Mouse (Mus musculus) ES-Bruce4 (cell line): ENCODE measurements at regions not wholly inside any gene's neighbourhood (a gene's known extent, or its start where the extent isn't known, plus 50 kb on each side); places are given as distances from the start of the nearest gene placed in this dataset.

Experiments
- H3K27ac ChIP-seq: 2 replicates; pipeline ENCODE4 v1.5.1; 2012; ENCODE audit warnings: low read length, inconsistent platforms; ENCODE audit not compliant: insufficient read depth
- H3K27me3 ChIP-seq: 2 replicates; pipeline ENCODE4 v1.6.1; 2012; ENCODE audit warnings: mild to moderate bottlenecking, low read length, inconsistent platforms; ENCODE audit not compliant: control insufficient read depth, poor library complexity, insufficient read depth, severe bottlenecking
- H3K36me3 ChIP-seq: 2 replicates; pipeline ENCODE4 v1.6.1; 2012; ENCODE audit warnings: inconsistent platforms, mild to moderate bottlenecking, low read length, moderate library complexity; ENCODE audit not compliant: control insufficient read depth, poor library complexity, insufficient read depth, severe bottlenecking
- H3K4me1 ChIP-seq: one replicate; pipeline ENCODE4 v1.8.1; 2011; ENCODE audit warnings: low read length; ENCODE audit not compliant: control insufficient read depth, insufficient read depth
- H3K4me3 ChIP-seq: 2 replicates; pipeline ENCODE4 v1.5.1; 2011; ENCODE audit warnings: low read depth, mild to moderate bottlenecking, low read length
- H3K9ac ChIP-seq: 2 replicates; pipeline ENCODE4 v1.6.1; 2012; ENCODE audit warnings: low read depth, mild to moderate bottlenecking, inconsistent platforms; ENCODE audit not compliant: poor library complexity, severe bottlenecking
- H3K9me3 ChIP-seq: replicated peaks from 2 replicates; pipeline ENCODE4 v1.6.1; 2012; ENCODE audit warnings: mild to moderate bottlenecking, low read length, inconsistent platforms; ENCODE audit not compliant: control insufficient read depth, poor library complexity, insufficient read depth, severe bottlenecking
- CTCF ChIP-seq: IDR thresholded peaks from one replicate; pipeline ENCODE4 v1.8.1; 2011; ENCODE audit warnings: low read depth, low read length
- EP300 ChIP-seq: IDR thresholded peaks from 2 replicates; pipeline ENCODE4 v1.6.1; 2011; ENCODE audit warnings: low read depth, low read length; ENCODE audit not compliant: insufficient read depth
- POLR2A ChIP-seq: IDR thresholded peaks from one replicate; pipeline ENCODE4 v1.8.1; 2011; ENCODE audit warnings: low read length; ENCODE audit not compliant: insufficient read depth

DNA sequence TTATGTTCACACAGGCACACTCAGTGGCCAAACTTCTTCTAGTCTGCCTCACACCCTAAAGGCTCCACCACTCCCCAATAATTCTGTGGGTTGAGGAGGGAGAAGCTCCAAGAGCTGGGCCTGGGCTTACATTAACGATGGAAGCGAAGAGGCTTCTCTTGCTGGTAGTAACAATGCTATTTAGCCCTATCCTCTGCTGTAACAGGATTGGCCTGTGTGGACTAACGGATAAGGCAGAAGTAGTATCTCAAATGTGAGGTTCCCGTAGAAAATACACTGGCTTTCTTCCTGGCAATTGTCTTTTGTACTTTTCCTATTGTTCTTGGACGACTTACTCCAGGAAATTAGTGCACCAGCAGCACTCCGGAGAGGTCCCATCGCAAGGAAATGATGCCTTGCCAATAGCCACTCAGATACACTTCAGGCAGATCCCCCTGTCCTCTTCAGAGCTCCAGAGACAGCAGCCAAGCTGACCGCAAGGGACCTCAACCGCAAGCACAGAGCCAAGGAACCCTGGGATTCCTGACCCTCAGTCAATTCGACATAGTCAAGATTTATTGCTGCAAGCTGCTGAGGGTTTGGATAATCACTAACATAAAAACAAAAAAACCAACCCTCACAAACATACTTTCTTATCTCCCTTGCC, 96.2 kb upstream of the Bank1 start:
- no peak for TF ChIP-seq POLR2A
- no peak for TF ChIP-seq CTCF
- TF ChIP-seq EP300: no peak
- H3K4me3 ChIP-seq: no peak overlapping the region
- no peak overlapping the region for H3K9ac ChIP-seq
- no peaks in the 10 kb centered on the region for H3K27me3 ChIP-seq
- H3K36me3 ChIP-seq: no peaks in the 10 kb centered on the region
- no peak overlapping the region for H3K27ac ChIP-seq
- no peaks in the 10 kb centered on the region for H3K9me3 ChIP-seq
- H3K4me1 ChIP-seq: no peaks in the 10 kb centered on the region

GRCm38 (mm10) chr3:136405606-136406005, 79.7 kb upstream of the Bank1 start:
- H3K27ac ChIP-seq: no peak overlapping the region
- H3K27me3 ChIP-seq: no peaks in the 10 kb centered on the region
- H3K36me3 ChIP-seq: no peaks in the 10 kb centered on the region
- H3K4me1 ChIP-seq: no peaks in the 10 kb centered on the region
- H3K4me3 ChIP-seq: no peak overlapping the region
- no peak overlapping the region for H3K9ac ChIP-seq
- TF ChIP-seq CTCF: no peak
- no peaks in the 10 kb centered on the region for H3K9me3 ChIP-seq

DNA sequence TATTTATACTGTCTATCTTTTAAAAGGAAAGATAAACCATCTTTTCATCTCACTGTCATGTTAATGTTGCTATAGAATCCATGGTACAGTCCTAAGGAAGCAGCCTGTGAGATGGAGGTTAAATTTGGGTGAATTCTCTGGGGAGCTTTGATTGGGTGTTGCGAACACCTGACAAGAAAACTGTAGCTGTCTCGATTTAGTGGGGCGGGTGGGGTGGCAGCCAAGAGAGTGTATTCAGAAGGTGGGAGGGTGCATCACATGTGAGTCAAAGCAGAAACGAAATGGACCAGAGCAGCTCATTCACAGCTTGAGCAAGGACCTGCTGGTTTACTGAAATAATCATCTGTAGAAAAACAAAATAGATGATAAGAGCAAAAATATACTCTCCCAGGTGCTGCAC, 57.4 kb upstream of the Bank1 start:
- H3K36me3 ChIP-seq: no peaks in the 10 kb centered on the region
- H3K27ac ChIP-seq: no peak overlapping the region
- TF ChIP-seq POLR2A (no peak), CTCF (no peak), EP300 (no peak)
- H3K4me3 ChIP-seq: no peak overlapping the region
- H3K9me3 ChIP-seq: no peaks in the 10 kb centered on the region
- no peaks in the 10 kb centered on the region for H3K27me3 ChIP-seq
- H3K9ac ChIP-seq: no peak overlapping the region
- no peaks in the 10 kb centered on the region for H3K4me1 ChIP-seq

DNA sequence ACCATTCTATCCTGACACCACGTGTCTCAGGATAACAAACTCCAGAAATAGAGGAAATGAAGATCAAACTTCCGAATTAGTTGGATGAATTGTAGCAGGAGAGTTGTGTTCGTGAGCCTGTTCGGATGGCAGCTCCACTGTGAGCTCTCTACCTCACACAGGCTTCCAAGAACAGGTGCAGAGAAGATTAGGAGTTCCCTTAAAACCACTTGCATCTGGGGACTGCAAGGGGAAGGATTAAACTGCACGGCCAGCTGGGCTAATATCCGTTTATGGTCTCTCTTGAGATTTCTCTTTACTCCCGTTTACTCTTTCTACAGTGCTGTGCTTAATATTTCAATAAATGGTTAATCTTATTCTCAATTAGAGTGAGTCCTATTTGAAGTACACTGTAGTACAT, 54.8 kb upstream of the Bank1 start:
- no peaks in the 10 kb centered on the region for H3K27me3 ChIP-seq
- no peak for TF ChIP-seq POLR2A
- no peak for TF ChIP-seq EP300
- TF ChIP-seq CTCF: no peak
- H3K9ac ChIP-seq: no peak overlapping the region
- no peaks in the 10 kb centered on the region for H3K9me3 ChIP-seq
- H3K36me3 ChIP-seq: no peaks in the 10 kb centered on the region
- H3K4me1 ChIP-seq: no peaks in the 10 kb centered on the region
- no peak overlapping the region for H3K4me3 ChIP-seq
- H3K27ac ChIP-seq: no peak overlapping the region

- TF ChIP-seq CTCF (no peak), EP300 (no peak)
- Histone ChIP-seq H3K9me3 (no peaks in the 10 kb centered on the region), H3K4me1 (no peaks in the 10 kb centered on the region), H3K36me3 (no peaks in the 10 kb centered on the region), H3K9ac (no peak overlapping the region), H3K4me3 (no peak overlapping the region), H3K27me3 (no peaks in the 10 kb centered on the region), H3K27ac (no peak overlapping the region)
These were observed 54.0 kb upstream of the Bank1 start for GRCm38 (mm10) chr3:136379741-136380398.

GRCm38 (mm10) chr3:136376893-136377292, 51.0 kb upstream of the Bank1 start:
- no peak overlapping the region for H3K27ac ChIP-seq
- no peak overlapping the region for H3K9ac ChIP-seq
- H3K36me3 ChIP-seq: no peaks in the 10 kb centered on the region
- H3K27me3 ChIP-seq: no peaks in the 10 kb centered on the region
- no peaks in the 10 kb centered on the region for H3K4me1 ChIP-seq
- H3K9me3 ChIP-seq: no peaks in the 10 kb centered on the region
- no peak overlapping the region for H3K4me3 ChIP-seq
- TF ChIP-seq CTCF (no peak), POLR2A (no peak), EP300 (no peak)
